Mouse (Mus musculus) MEL (cell line): ENCODE measurements around the gene Gm38394. TPM values are rescaled to one million over a fixed set of nuclear protein-coding genes. Genes with fewer than 3 reads are reported as not detected.
A peak's percentile ranks its signal among the peaks of the same experiment; 100 is the strongest.

Experiments
- DNase-seq: peaks from one replicate; pipeline ENCODE4 v3.0.0; 2011; ENCODE audit warnings: low read depth, low spot score
- H3K27ac ChIP-seq: 2 replicates; pipeline ENCODE4 v1.5.1; 2012; ENCODE audit warnings: low read depth, mild to moderate bottlenecking, control low read depth, low read length, moderate library complexity; ENCODE audit not compliant: control insufficient read depth
- H3K27me3 ChIP-seq, 2 experiments: fragments of 150-350 bp in 1 of 2; sonication (generic) in 1 of 2; 2 replicates each; pipeline ENCODE4 v1.6.1; 2012; ENCODE audit warnings: low read length in 2 of 2, mild to moderate bottlenecking in 2 of 2, improper control_type of control experiment in 1 of 2, moderate library complexity in 1 of 2; ENCODE audit not compliant: insufficient read depth in 2 of 2, control insufficient read depth in 1 of 2
- H3K36me3 ChIP-seq, 2 experiments: 2 replicates each; pipeline ENCODE4 v1.6.1; 2012 to 2014; ENCODE audit warnings: low read length in 2 of 2, improper control_type of control experiment in 1 of 2, inconsistent platforms in 1 of 2, mild to moderate bottlenecking in 1 of 2; ENCODE audit not compliant: insufficient read depth in 2 of 2, control insufficient read depth in 1 of 2
- H3K4me1 ChIP-seq, 2 experiments: fragments of 150-350 bp in 1 of 2; sonication (generic) in 1 of 2; 2 replicates each; pipeline ENCODE4 v1.6.1; 2012; ENCODE audit warnings: low read length in 2 of 2, improper control_type of control experiment in 1 of 2, mild to moderate bottlenecking in 1 of 2; ENCODE audit not compliant: insufficient read depth in 2 of 2, control insufficient read depth in 1 of 2
- H3K4me3 ChIP-seq, 2 experiments: fragments of 150-350 bp in 1 of 2; sonication (generic) in 1 of 2; 2 replicates each; pipeline ENCODE4 v1.5.1; 2012; ENCODE audit warnings: low read depth in 2 of 2, low read length in 2 of 2, mild to moderate bottlenecking in 2 of 2, moderate library complexity in 2 of 2, control low read depth in 1 of 2, improper control_type of control experiment in 1 of 2; ENCODE audit not compliant: control insufficient read depth in 1 of 2, insufficient read depth in 1 of 2
- H3K79me2 ChIP-seq: 2 replicates; pipeline ENCODE4 v1.6.1; 2012; ENCODE audit warnings: mild to moderate bottlenecking, low read length, moderate library complexity; ENCODE audit not compliant: control insufficient read depth, poor library complexity, insufficient read depth
- H3K9ac ChIP-seq: 2 replicates; pipeline ENCODE4 v1.6.1; 2012; ENCODE audit warnings: low read depth, mild to moderate bottlenecking, control low read depth, low read length, moderate library complexity; ENCODE audit not compliant: control insufficient read depth, poor library complexity, severe bottlenecking
- H3K9me3 ChIP-seq: fragments of 150-350 bp; sonication (generic); replicated peaks from 2 replicates; pipeline ENCODE4 v1.6.1; 2012; ENCODE audit warnings: mild to moderate bottlenecking, low read length, improper control_type of control experiment, moderate library complexity; ENCODE audit not compliant: insufficient read depth
- E2F4 ChIP-seq: IDR thresholded peaks from 2 replicates; pipeline ENCODE4 v1.6.1; 2011; ENCODE audit warnings: low read depth, low read length, improper control_type of control experiment, borderline replicate concordance
- EP300 ChIP-seq, 2 experiments: IDR thresholded peaks; 2 replicates each; pipeline ENCODE4 v1.6.1; 2011; ENCODE audit warnings: improper control_type of control experiment in 2 of 2, low read length in 2 of 2, low read depth in 1 of 2, mild to moderate bottlenecking in 1 of 2
- GATA1 ChIP-seq: IDR thresholded peaks from 2 replicates; pipeline ENCODE4 v1.6.1; 2011; ENCODE audit warnings: low read depth, low read length, improper control_type of control experiment
- MAFK ChIP-seq: IDR thresholded peaks from 2 replicates; pipeline ENCODE4 v1.6.1; 2011; ENCODE audit warnings: low read depth, mild to moderate bottlenecking, low read length, improper control_type of control experiment, borderline replicate concordance
- MAX ChIP-seq: IDR thresholded peaks from 2 replicates; pipeline ENCODE4 v1.6.1; 2011; ENCODE audit warnings: low read length, improper control_type of control experiment
- MAZ ChIP-seq: IDR thresholded peaks from 2 replicates; pipeline ENCODE4 v1.6.1; 2012; ENCODE audit warnings: low read depth, mild to moderate bottlenecking, inconsistent platforms, low read length, improper control_type of control experiment
- MEF2A ChIP-seq: IDR thresholded peaks from 2 replicates; pipeline ENCODE4 v1.6.1; 2014; ENCODE audit warnings: low read depth, mild to moderate bottlenecking, inconsistent platforms, low read length, improper control_type of control experiment; ENCODE audit not compliant: poor library complexity, insufficient replicate concordance, severe bottlenecking; ENCODE audit errors: extremely low read depth
- MYB ChIP-seq: IDR thresholded peaks from 2 replicates; pipeline ENCODE4 v1.6.1; 2011; ENCODE audit warnings: mild to moderate bottlenecking, low read depth, low read length, improper control_type of control experiment
- MYC ChIP-seq: IDR thresholded peaks from 2 replicates; pipeline ENCODE4 v1.6.1; 2011; ENCODE audit warnings: low read depth, mild to moderate bottlenecking, low read length, improper control_type of control experiment, moderate library complexity
- NRF1 ChIP-seq: IDR thresholded peaks from 2 replicates; pipeline ENCODE4 v1.6.1; 2014; ENCODE audit warnings: low read depth, mild to moderate bottlenecking, inconsistent platforms, low read length, improper control_type of control experiment, moderate library complexity; ENCODE audit not compliant: poor library complexity, insufficient read depth, severe bottlenecking
- POLR2AphosphoS5 ChIP-seq: IDR thresholded peaks from 2 replicates; pipeline ENCODE4 v1.6.1; 2012; ENCODE audit warnings: low read depth, borderline replicate concordance, mild to moderate bottlenecking, inconsistent platforms, low read length, moderate library complexity, mixed read lengths
- SMC3 ChIP-seq: IDR thresholded peaks from 2 replicates; pipeline ENCODE4 v1.6.1; 2011; ENCODE audit warnings: low read depth, low read length, improper control_type of control experiment
- TAL1 ChIP-seq: IDR thresholded peaks from 2 replicates; pipeline ENCODE4 v1.6.1; 2012; ENCODE audit warnings: mild to moderate bottlenecking, inconsistent platforms, low read length, moderate library complexity, mixed read lengths
- TBP ChIP-seq: IDR thresholded peaks from 2 replicates; pipeline ENCODE4 v1.8.0; 2011; ENCODE audit warnings: low read depth, low read length, improper control_type of control experiment
- TCF12 ChIP-seq: IDR thresholded peaks from 2 replicates; pipeline ENCODE4 v1.6.1; 2014; ENCODE audit warnings: low read depth, mild to moderate bottlenecking, inconsistent platforms, low read length, improper control_type of control experiment, moderate library complexity
- ZC3H11A ChIP-seq: IDR thresholded peaks from 2 replicates; pipeline ENCODE4 v1.6.1; 2012; ENCODE audit warnings: low read depth, mild to moderate bottlenecking, inconsistent platforms, low read length, improper control_type of control experiment
- ZNF384 ChIP-seq: IDR thresholded peaks from 2 replicates; pipeline ENCODE4 v1.6.1; 2012; ENCODE audit warnings: low read depth, mild to moderate bottlenecking, inconsistent platforms, low read length, improper control_type of control experiment
- polyA plus RNA-seq, 2 experiments: library from polyadenylated mRNA; stranded (reverse) in 1 of 2; unstranded in 1 of 2; fragments of >175 nt in 1 of 2; fragments of >200 nt in 1 of 2; gene quantifications; 2 replicates each; pipeline versions ENCODE4 v1.2.1 to v1.2.4; 2012; ENCODE audit warnings: low replicate concordance in 2 of 2, low read depth in 1 of 2; ENCODE audit not compliant: insufficient read length in 2 of 2, insufficient read depth in 1 of 2, missing spikeins in 1 of 2
- total RNA-seq: library from RNA; depleted of rRNA; stranded (reverse); fragments of 300-350 nt; gene quantifications from 2 replicates; pipeline ENCODE4 v1.2.3, GENCODE M21; 2012; rRNA removed

Gm38394 gene
- total and polyA plus RNA-seq, 3 experiments: 1.0 to 5.2 TPM; not detected in 1

DNA sequence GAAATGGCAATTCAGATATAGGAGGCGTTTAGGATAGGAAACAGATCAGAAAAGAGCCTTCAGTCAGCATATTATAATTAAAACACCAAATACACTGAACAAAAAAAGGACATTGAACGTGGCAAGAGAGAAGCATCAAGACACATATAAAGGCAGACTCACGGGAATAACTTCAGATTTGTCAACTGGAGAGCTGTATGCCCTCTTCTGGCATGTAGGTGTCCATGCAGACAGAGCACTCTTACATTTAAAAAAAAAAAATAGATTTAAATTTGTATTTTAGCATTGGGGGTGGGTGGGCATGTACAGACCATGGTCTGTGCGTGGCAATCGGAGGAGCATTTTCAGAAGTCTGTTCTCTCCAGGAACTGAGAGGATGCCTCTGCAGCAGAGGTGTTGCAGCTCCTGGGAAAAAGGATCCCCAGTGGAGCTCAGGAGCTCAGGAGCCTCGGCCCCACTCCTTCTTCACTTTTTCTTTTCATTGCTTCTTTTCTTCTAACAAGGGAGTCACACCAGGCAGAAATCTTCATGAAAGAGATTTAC, 75.1 kb downstream of the Gm38394 start:
- H3K27me3 ChIP-seq: peaks cover 10% of the 10 kb centered on the region in 2 experiments
- TF ChIP-seq MAX: no peak
- TF ChIP-seq SMC3: no peak
- no peak for TF ChIP-seq E2F4
- no peak for TF ChIP-seq MAZ
- TF ChIP-seq TCF12: no peak
- TF ChIP-seq MYB: no peak
- no peak for TF ChIP-seq TBP
- no peak for TF ChIP-seq MYC
- TF ChIP-seq TAL1: no peak
- no peak for TF ChIP-seq GATA1
- TF ChIP-seq EP300 (IDR thresholded peaks at IDR 0.05; ENCODE audit: low read depth in 1 of 2, low read length in 2 of 2): no peak
- no peak for TF ChIP-seq ZNF384
- TF ChIP-seq MAFK: no peak
- no peak for TF ChIP-seq NRF1
- TF ChIP-seq MEF2A: no peak
- TF ChIP-seq POLR2AphosphoS5: no peak
- TF ChIP-seq, all 39 proteins: peak for 0

DNA sequence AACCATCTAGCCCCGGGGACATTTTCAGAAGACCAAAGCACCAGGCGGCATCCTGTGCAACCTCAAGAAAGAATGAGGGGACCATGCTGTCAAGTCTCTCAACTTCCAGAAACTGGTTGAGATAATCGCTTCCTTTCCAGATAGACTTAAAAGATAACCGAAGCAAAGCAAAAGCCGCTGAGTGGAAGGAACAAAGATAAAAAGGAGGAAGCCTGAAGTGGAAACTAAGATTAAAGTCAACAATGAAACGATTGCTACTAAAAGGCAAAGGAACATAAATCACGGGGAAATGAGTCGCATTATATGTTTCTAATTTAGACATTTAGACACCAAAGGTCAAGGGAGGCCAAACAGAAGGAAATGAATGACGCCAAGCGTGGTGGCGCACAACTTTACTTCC, 89.8 kb downstream of the Gm38394 start:
- no peaks in the 10 kb centered on the region for H3K4me1 ChIP-seq
- no peaks in the 10 kb centered on the region for H3K79me2 ChIP-seq
- no peak overlapping the region for H3K27ac ChIP-seq
- TF ChIP-seq ZC3H11A (no peak), GATA1 (0 out of 2 replicates have a peak, but pooled peaks have one; percentile 7)
- TF ChIP-seq, all 39 proteins: peak for 1
- Histone ChIP-seq H3K27me3 (peaks cover 0 to 2% of the 10 kb centered on the region in 2 experiments; a peak in 2 of 4 replicates), H3K9me3 (no peaks in the 10 kb centered on the region), H3K4me3 (no peak overlapping the region), H3K9ac (no peak overlapping the region), H3K36me3 (no peaks in the 10 kb centered on the region)
- DNase-seq: no peak

More for the DNA sequence above, 75.1 kb downstream of the Gm38394 start:
- no peaks in the 10 kb centered on the region for H3K4me1 ChIP-seq
- no peaks in the 10 kb centered on the region for H3K79me2 ChIP-seq
- H3K36me3 ChIP-seq: no peaks in the 10 kb centered on the region
- no peak overlapping the region for H3K9ac ChIP-seq
- H3K4me3 ChIP-seq: no peak overlapping the region
- no peak for DNase-seq
- H3K9me3 ChIP-seq: no peaks in the 10 kb centered on the region
- H3K27ac ChIP-seq: no peak overlapping the region

Other genes starting within 250 kb of the Gm38394 start
- not detected in 2 replicates for gene Sox13, start 236.9 kb downstream of the Gm38394 start, total RNA-seq
- gene Sox13, start 236.9 kb downstream of the Gm38394 start, polyA plus RNA-seq: under 1 TPM in 1 of 2 experiments, not detected in 1; 0.03 TPM
- 528 and 597 TPM in 2 replicates for gene Snrpe, start 51.0 kb downstream of the Gm38394 start, total RNA-seq
- gene Snrpe, start 51.0 kb downstream of the Gm38394 start, polyA plus RNA-seq: 100 to 1,000 TPM in 1 of 2 experiments, not detected in 1; 279 TPM
- gene Zbed6, start 433 bp downstream of the Gm38394 start, total RNA-seq: 2.1 and 2.4 TPM in 2 replicates
- 10 to 100 TPM in 1 of 2 experiments, 1 to 10 TPM in 1; 1.4 to 48.2 TPM for gene Zbed6, start 433 bp downstream of the Gm38394 start, polyA plus RNA-seq
- not detected in 2 replicates for gene Lax1, start 28.8 kb upstream of the Gm38394 start, total RNA-seq
- gene Lax1, start 28.8 kb upstream of the Gm38394 start, polyA plus RNA-seq: under 1 TPM in 1 of 2 experiments, not detected in 1; 0.04 TPM
- 21.1 and 22.9 TPM in 2 replicates for gene Atp2b4, start 139.7 kb upstream of the Gm38394 start, total RNA-seq
- 10 to 100 TPM in 1 of 2 experiments, not detected in 1; 18.8 TPM for gene Atp2b4, start 139.7 kb upstream of the Gm38394 start, polyA plus RNA-seq
- 0.23 and 0.27 TPM in 2 replicates for gene Optc, start 246.7 kb upstream of the Gm38394 start, total RNA-seq
- under 1 TPM in 1 of 2 experiments, not detected in 1; 0.53 TPM for gene Optc, start 246.7 kb upstream of the Gm38394 start, polyA plus RNA-seq